Mouse (Mus musculus): ENCODE results near the gene Foxp4. TPM values are rescaled to one million over a fixed set of nuclear protein-coding genes. Genes with fewer than 3 reads are reported as not detected.

Foxp4 gene
- 30.5 and 30.7 TPM in 2 replicates for polyA plus RNA-seq (2014; fragmentation: Nextera tagmentation; extraction: Ambion mirVana)

DNA sequence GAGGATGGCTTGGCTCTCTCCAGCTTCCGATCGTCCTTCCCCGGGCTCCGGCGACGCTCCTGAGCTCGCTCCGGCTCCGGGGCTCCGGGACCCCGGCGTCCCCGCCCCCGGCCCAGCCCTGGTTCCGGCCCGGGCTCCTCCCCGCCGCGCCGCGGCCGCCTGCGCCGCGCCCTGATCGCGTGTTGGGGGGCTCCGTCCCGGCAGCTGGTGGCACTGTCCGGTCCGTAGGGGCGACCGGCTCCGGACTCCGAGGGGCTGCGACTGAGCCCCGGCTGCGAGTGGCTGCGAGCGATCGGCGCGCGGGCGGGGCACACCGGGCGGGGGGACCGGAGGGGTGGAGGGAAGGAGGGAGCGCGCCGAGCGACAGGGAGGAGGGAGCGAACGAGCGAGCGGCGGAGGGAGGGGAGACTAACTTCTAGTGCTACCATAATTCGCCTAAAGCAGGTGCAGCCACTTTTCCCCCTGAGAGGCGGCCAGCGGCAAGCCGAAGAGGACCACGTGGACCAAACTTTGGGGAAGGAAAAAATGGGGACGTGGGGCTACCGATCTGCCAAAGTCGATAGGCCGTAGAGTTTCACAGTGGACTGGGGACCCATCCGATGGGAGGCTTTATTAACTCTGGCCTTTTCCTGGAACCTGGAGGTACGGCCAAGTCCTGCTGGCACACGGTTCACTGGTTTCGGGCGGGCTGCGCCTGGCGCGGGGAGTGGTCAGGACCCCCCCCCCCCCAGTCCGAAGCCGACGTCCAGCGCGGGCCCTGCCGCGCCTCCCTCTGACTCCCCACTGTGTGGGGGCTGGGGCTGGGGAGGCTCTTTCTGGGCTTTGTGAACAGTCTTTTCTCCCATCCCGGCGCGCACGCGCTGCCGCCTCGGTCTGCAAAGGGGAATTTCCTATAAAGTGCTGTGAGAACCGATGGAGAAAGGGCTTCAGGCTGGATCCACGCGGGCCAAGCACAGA lies at the start of gene Foxp4:
TSS of gene Foxp4 (minus strand) at position 263 of the 957 bp plus-strand sequence.
- ATAC-seq (ENCODE audit: insufficient number of reproducible peaks, low FRiP score, low TSS enrichment, low read depth): peak; percentile 77
- peaks cover 19% of the 10 kb centered on the region for H3K4me1 ChIP-seq (ENCODE audit: control insufficient read depth, insufficient read depth, low read length)

DNA sequence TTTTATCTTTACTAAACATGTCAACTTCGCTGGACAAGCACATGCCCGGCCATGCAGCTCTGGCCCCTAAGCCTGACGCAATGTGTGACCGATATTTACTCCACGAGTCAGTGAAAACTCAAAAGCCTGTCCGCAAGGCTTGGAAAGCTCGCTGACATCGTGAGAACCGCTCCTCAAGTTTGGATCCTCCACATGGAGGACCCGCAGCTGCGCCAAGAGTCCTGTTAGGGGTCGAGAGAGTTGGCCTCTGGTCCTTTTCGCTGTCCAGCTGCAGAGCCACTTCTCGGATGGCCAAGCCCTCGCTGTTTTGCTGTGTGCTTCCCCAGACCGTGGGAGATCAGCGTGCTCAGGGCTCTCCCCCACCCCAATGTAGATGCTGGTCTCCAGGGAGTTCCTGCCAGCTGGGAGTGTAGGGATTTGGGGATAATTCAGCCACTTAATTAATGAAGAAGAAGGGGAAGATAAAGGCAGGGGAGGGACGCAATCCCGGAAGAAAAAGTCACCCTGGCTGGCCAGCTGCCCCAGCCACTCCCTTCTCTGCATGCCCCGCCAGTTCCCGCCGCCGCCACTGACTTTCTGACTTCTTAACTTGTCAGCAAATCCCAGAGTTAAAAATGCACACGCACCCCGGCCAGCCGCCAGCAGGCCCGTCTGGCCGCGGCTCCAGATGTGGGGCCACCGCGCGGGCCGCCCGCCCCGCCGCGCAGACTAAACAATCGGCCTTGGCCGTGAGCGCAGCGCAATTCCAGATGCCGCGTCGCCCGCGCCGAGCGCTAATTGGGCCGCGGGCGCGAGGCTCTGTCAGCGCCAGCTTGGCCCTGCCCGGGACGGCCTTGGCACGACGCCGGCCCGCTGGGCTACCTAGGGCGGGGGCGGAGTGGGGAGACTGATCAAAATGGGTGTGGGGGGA lies 49.4 kb upstream of the Foxp4 start:
- Histone ChIP-seq H3K9ac (ENCODE audit: low read length) (peak overlapping the region; percentile 58), H3K27me3 (ENCODE audit: control insufficient read depth, insufficient read depth, low read length) (no peaks in the 10 kb centered on the region), H3K36me3 (ENCODE audit: control insufficient read depth, insufficient read depth, low read length) (no peaks in the 10 kb centered on the region), H3K9me3 (ENCODE audit: control insufficient read depth, low read length) (no peaks in the 10 kb centered on the region), H3K4me1 (ENCODE audit: control insufficient read depth, insufficient read depth, low read length) (peaks cover 36% of the 10 kb centered on the region), H3K27ac (replicated peaks; ENCODE audit: low read depth, low read length) (peak overlapping the region; percentile 94), H3K4me2 (ENCODE audit: low read depth, severe bottlenecking) (peak overlapping the region; percentile 50), H3K4me3 (ENCODE audit: low read depth, low read length) (peak overlapping the region; percentile 17)
- WGBS: 2% methylated on average over 61 of the region's 61 CpGs
- DNase-seq (ENCODE audit: low spot score) (peak; percentile 88), ATAC-seq (ENCODE audit: insufficient number of reproducible peaks, low FRiP score, low TSS enrichment, low read depth) (peak; percentile 59)

More for the DNA sequence above, at the start of gene Foxp4:
- Histone ChIP-seq H3K4me3 (ENCODE audit: low read depth, low read length) (peak within 1 kb of the TSS; percentile 95), H3K9ac (ENCODE audit: low read length) (peak within 1 kb of the TSS; percentile 95), H3K27me3 (ENCODE audit: control insufficient read depth, insufficient read depth, low read length) (peaks cover 12% of the 10 kb centered on the region), H3K4me2 (ENCODE audit: low read depth, severe bottlenecking) (peak within 1 kb of the TSS; percentile 92), H3K36me3 (ENCODE audit: control insufficient read depth, insufficient read depth, low read length) (no peaks in the 10 kb centered on the region), H3K9me3 (ENCODE audit: control insufficient read depth, low read length) (no peaks in the 10 kb centered on the region), H3K27ac (replicated peaks; ENCODE audit: low read depth, low read length) (peak within 1 kb of the TSS; percentile 91)
- WGBS: under 1% methylated on average over 87 of the region's 91 CpGs
- DNase-seq (ENCODE audit: low spot score): peak; percentile 96

DNA sequence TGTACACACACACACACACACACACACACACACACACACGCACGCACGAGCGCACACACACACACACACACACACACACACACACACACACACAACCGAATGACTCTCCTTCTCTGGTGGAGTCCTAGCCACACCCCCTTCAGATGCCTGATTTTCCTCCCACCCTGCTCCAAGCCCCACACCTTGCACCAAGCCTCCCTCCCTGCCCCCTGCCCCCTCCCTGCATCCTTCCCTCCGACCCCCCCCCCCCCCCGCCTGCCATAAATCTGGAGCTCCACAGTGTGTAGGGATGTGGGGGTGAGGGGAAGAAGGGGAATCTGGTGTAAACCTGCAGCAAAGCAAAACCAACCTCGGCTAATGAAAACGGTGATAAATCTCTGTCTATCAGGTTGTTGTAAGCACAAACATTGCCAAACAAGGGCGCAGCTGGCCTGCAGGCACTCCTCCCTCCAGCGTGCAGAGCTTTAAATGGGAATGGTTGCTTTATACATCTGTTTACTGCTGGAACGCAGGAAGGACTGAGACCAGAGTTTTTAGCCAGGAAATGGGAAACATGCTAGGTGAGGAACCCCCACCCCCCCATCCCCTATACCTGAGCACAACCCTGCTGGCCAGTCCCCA lies 41.5 kb upstream of the Foxp4 start:
- H3K27ac ChIP-seq (replicated peaks; ENCODE audit: low read depth, low read length): peak overlapping the region; percentile 89

DNA sequence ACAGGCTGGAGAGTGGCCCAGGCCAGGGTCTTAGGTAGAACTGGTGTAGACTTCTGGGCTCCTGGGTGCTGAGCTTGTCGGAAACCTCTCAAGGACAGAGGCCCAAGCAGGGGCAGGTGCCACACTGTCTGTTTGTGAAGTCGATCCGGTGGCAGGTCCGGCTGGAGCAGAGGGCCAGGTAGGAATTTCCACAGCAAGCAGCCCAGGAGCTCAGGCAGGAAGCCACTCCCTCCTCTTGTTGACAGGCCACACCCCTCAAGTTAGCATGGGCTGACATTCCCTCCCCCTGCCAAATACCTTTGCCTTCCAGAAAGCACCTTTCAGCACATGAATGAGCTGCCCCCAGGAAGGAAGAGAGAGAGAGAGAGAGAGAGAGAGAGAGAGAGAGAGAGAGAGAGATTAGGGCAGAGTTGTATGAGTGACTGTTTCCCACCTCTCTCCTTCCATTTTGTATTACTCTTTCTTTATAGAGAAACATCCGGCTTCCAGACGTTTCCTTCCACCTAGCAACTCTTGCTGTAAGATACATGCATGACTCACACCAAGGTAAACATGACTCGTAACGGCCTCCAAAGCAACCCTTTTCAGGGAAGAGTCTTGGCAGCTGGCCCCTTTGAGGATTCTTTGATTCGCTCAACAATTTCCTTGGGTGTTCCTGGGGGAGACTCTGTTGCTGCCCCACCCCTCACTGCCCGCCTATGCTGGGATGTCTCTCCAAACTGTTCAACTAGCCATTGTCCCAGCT lies 33.8 kb upstream of the Foxp4 start:
- Histone ChIP-seq H3K4me2 (ENCODE audit: low read depth, severe bottlenecking) (no peak overlapping the region), H3K27me3 (ENCODE audit: control insufficient read depth, insufficient read depth, low read length) (no peaks in the 10 kb centered on the region), H3K27ac (replicated peaks; ENCODE audit: low read depth, low read length) (no peak overlapping the region), H3K4me1 (ENCODE audit: control insufficient read depth, insufficient read depth, low read length) (peaks cover 4% of the 10 kb centered on the region; the same call in 1 of the 2 replicates), H3K36me3 (ENCODE audit: control insufficient read depth, insufficient read depth, low read length) (no peaks in the 10 kb centered on the region), H3K9me3 (ENCODE audit: control insufficient read depth, low read length) (no peaks in the 10 kb centered on the region), H3K9ac (ENCODE audit: low read length) (no peak overlapping the region), H3K4me3 (ENCODE audit: low read depth, low read length) (no peak overlapping the region)
- 48% methylated on average over 10 of the region's 10 CpGs for WGBS
- DNase-seq (ENCODE audit: low spot score) (no peak), ATAC-seq (ENCODE audit: insufficient number of reproducible peaks, low FRiP score, low TSS enrichment, low read depth) (no peak)

More for the DNA sequence above, 41.5 kb upstream of the Foxp4 start:
- Histone ChIP-seq H3K4me1 (ENCODE audit: control insufficient read depth, insufficient read depth, low read length) (peaks cover 15% of the 10 kb centered on the region), H3K9me3 (ENCODE audit: control insufficient read depth, low read length) (no peaks in the 10 kb centered on the region; the same call in 1 of the 2 replicates), H3K9ac (ENCODE audit: low read length) (no peak overlapping the region), H3K27me3 (ENCODE audit: control insufficient read depth, insufficient read depth, low read length) (no peaks in the 10 kb centered on the region), H3K36me3 (ENCODE audit: control insufficient read depth, insufficient read depth, low read length) (no peaks in the 10 kb centered on the region), H3K4me2 (ENCODE audit: low read depth, severe bottlenecking) (no peak overlapping the region), H3K4me3 (ENCODE audit: low read depth, low read length) (no peak overlapping the region)
- WGBS: 32% methylated on average over 10 of the region's 12 CpGs
- DNase-seq (ENCODE audit: low spot score): peak; percentile 70
- peak; percentile 65 for ATAC-seq (ENCODE audit: insufficient number of reproducible peaks, low FRiP score, low TSS enrichment, low read depth)

DNA sequence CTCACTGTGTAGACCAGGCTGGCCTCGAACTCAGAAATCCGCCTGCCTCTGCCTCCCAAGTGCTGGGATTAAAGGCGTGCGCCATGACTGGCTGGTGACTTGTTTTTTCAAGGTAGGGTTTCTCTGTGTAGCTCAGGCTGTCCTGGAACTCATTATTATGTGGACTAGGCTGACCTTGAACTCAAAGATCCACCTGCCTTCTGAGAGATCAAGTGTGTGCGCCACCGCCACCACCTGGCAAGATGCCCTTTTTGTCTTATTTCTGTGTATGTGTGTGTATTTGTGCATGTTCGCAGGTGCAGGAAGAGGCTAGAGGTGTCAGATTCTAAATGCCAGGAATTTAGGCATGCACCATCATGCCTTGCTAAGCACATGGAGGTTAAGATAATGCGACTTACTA lies 32.0 kb upstream of the Foxp4 start:
- ATAC-seq (ENCODE audit: insufficient number of reproducible peaks, low FRiP score, low TSS enrichment, low read depth): no peak
- no peak overlapping the region for H3K4me3 ChIP-seq (ENCODE audit: low read depth, low read length)
- H3K36me3 ChIP-seq (ENCODE audit: control insufficient read depth, insufficient read depth, low read length): no peaks in the 10 kb centered on the region
- peaks cover 2% of the 10 kb centered on the region; the same call in 1 of the 2 replicates for H3K27me3 ChIP-seq (ENCODE audit: control insufficient read depth, insufficient read depth, low read length)
- no peaks in the 10 kb centered on the region for H3K9me3 ChIP-seq (ENCODE audit: control insufficient read depth, low read length)
- no peak overlapping the region for H3K4me2 ChIP-seq (ENCODE audit: low read depth, severe bottlenecking)
- H3K4me1 ChIP-seq (ENCODE audit: control insufficient read depth, insufficient read depth, low read length): peaks cover 4% of the 10 kb centered on the region; the same call in 1 of the 2 replicates
- WGBS: 95% methylated on average over 8 of the region's 8 CpGs
- no peak overlapping the region for H3K9ac ChIP-seq (ENCODE audit: low read length)
- H3K27ac ChIP-seq (replicated peaks; ENCODE audit: low read depth, low read length): no peak overlapping the region
- DNase-seq (ENCODE audit: low spot score): no peak

DNA sequence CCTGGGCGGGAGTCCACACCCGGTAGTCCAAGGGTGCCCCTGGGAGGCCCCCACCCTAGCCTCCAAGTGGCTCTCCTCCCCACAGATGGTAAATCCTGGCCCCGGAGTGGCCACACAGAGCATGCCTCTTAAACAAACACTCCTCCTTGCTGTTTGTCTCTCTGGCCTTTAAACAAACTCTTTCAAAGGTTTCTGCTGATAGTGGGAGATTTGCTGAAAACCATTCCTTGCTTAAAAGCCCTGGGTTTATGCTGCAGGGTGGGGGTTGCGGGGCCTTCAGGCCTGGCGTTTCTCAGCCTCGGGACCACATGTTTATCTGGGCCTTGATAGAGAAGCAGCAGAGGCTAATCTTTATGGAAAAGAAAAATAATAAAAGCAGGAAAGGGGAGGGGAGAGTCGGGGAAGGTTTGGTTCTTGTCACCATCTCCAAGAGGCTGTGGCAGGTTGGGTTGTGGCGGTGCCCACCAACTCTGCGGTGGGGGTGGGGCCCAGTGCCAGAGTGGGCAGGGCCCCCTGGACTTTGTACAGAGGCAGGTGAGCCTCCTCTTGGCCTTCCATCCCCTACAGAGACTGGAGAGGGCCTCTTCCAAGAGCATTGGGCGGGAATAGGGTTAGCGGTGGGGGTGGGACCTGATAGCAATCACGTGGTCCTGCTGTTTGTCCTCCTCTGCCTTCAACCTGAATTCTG lies 30.8 kb upstream of the Foxp4 start:
- Histone ChIP-seq H3K4me3 (ENCODE audit: low read depth, low read length) (no peak overlapping the region), H3K36me3 (ENCODE audit: control insufficient read depth, insufficient read depth, low read length) (no peaks in the 10 kb centered on the region), H3K9ac (ENCODE audit: low read length) (no peak overlapping the region), H3K4me1 (ENCODE audit: control insufficient read depth, insufficient read depth, low read length) (peaks cover 4% of the 10 kb centered on the region; the same call in 1 of the 2 replicates), H3K9me3 (ENCODE audit: control insufficient read depth, low read length) (no peaks in the 10 kb centered on the region), H3K27ac (replicated peaks; ENCODE audit: low read depth, low read length) (no peak overlapping the region), H3K4me2 (ENCODE audit: low read depth, severe bottlenecking) (no peak overlapping the region), H3K27me3 (ENCODE audit: control insufficient read depth, insufficient read depth, low read length) (peaks cover 2% of the 10 kb centered on the region; the same call in 1 of the 2 replicates)
- DNase-seq (ENCODE audit: low spot score) (no peak), ATAC-seq (ENCODE audit: insufficient number of reproducible peaks, low FRiP score, low TSS enrichment, low read depth) (no peak)
- WGBS: 38% methylated on average over 12 of the region's 12 CpGs

DNA sequence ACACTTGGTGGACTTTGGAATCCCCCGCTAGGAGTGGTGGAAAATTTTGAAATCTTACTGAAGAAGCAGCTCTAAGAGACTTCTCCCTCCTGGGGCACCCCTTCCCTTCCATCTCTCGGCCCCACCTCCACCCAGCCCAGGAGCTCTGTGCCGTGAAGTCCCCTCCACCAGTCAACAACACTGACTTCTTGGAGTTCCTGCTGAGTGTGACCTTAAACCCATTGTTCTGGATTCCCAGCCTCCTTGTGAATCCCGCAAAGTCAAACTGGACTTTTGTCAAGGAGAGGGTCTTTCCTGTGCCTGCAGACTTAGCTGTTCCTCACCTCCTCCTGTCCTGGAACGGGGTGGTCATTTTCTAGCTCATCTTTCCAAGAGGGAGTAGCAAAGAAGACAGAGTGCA lies 28.8 kb upstream of the Foxp4 start:
- ATAC-seq (ENCODE audit: insufficient number of reproducible peaks, low FRiP score, low TSS enrichment, low read depth) (no peak), DNase-seq (ENCODE audit: low spot score) (no peak)
- H3K4me1 ChIP-seq (ENCODE audit: control insufficient read depth, insufficient read depth, low read length): peaks cover 4% of the 10 kb centered on the region; the same call in 1 of the 2 replicates
- no peak overlapping the region for H3K4me2 ChIP-seq (ENCODE audit: low read depth, severe bottlenecking)
- H3K27ac ChIP-seq (replicated peaks; ENCODE audit: low read depth, low read length): no peak overlapping the region
- H3K9ac ChIP-seq (ENCODE audit: low read length): no peak overlapping the region
- H3K36me3 ChIP-seq (ENCODE audit: control insufficient read depth, insufficient read depth, low read length): no peaks in the 10 kb centered on the region
- H3K27me3 ChIP-seq (ENCODE audit: control insufficient read depth, insufficient read depth, low read length): peaks cover 2% of the 10 kb centered on the region; the same call in 1 of the 2 replicates
- WGBS: 59% methylated on average over 5 of the region's 5 CpGs
- H3K4me3 ChIP-seq (ENCODE audit: low read depth, low read length): no peak overlapping the region
- H3K9me3 ChIP-seq (ENCODE audit: control insufficient read depth, low read length): no peaks in the 10 kb centered on the region

Data from limb, embryonic 11.5 days (tissue).